Mouse (Mus musculus): ENCODE results near the gene Kcnk4.

Gene Kcnk4

DNA sequence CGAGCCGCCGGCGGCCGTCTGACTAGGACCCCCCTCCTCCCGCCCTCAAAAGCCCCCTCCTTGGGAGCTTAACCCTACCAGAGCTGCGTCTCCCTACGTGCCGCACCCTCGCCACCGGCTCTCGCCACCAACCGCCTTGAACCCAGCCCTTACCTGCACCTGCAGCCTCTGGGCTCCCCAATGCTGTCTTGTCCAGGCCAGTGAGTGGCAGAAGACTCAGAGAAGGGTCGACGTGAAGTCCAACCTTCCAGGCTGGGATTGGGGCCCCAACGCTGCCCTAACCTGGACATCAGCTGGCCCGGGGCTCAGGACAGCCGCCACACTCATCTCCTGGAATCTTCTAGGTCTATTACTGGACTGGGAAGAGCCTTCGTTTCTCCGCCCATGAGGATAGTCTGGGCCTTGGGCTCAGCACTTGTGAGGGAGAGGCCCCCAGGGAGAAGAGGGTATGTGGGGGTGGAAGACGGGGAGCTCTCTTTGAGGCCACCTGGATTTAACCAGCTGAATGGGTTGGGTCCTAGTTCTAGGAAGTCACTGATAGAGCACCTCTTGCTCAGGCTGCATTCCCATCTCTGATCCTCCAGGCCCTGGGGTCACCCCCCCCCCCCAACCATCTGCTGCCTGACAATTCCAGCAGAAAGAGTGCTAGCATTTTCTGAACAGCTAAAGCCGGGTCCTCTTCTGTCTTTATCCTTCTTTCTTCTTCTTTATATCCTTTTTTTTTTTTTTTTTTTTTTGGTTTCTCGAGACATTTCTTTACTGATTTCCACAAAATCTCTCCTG lies at the start of gene Kcnk4:
Kcnk4 (minus strand) TSS at position 321 of the 783 bp plus-strand sequence.
- no peak for DNase-seq (ENCODE audit: low read depth)

- no peak for DNase-seq (ENCODE audit: low read depth)
Measured at GRCm38 (mm10) chr19:6983621-6984020, 49.3 kb upstream of the Kcnk4 start.

GRCm38 (mm10) chr19:6981465-6981864 lies 47.1 kb upstream of the Kcnk4 start:
- no peak for DNase-seq (ENCODE audit: low read depth)

GRCm38 (mm10) chr19:6980381-6981093 lies 46.2 kb upstream of the Kcnk4 start, which contains the start of gene Fkbp2:
Gene Fkbp2 (minus strand): TSS chr19:6980501.
- peak; percentile 100 for DNase-seq (ENCODE audit: low read depth)

DNA sequence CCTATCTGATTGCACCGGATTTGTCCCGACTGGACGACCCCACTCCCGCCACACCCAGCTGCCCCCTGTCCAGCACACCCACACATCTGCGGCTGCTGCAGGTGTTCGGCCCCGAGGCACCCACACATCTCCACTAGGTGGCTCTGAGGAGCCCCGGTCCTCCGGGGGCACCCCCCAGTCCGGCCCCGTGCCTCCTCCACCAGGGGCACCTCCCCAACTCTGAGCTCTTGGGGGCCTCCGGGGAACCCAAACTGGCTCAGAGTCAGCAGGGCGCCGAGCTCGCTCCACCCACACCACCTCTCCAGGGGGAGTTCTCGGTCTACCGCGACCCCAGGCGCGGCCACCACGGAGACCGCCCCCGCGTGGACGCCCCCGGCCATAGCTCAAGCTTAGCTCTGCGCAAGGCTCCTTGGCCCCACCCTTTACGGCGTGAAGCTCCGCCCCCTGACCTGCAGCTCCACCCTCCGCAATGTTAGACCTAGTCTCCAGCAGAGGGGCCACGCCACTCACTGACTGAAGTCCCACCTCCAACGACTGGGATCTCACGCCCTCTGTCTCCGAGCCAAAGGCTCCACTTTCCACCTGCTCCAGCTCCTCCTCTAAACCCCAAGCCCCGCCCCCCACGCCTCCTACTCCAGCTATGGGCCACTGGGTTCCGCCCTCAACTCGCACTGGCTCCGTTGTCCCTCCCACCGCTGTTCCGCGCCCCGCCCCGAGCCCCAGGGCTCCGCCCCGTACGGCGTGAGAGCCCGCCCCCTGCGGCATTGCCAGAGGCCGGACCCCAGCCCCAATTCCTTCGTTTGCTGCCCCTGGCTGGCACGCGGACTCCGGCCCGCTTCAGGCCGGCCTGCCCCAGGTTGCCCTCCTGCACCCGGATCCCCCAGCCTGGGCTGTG lies 45.4 kb upstream of the Kcnk4 start:
- DNase-seq (ENCODE audit: low read depth) = peak; percentile 100

DNA sequence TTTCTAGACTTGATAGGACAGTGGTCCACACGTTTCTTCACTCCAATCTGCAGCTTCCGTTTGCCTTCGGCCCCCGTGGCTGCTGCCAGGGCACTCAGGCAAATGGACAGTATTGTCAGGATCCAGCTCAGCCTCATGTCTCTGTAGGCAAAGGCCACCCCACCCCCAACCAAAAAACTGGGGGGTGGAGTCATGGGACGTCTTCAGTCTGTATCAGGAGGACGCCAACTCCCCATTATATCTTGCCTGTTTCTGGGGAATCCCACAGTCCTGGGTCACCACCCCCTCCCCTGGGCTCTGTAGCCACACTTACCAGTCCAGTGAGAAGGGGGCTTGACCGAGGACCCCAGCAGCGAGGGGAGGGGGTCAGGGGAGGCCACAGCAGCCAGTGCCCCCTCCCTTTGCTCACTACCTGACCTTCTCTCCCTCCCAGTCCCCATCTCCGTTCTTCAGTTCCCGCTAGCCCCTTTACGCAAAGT lies 44.7 kb upstream of the Kcnk4 start:
- DNase-seq (ENCODE audit: low read depth) = peak; percentile 68

- no peak for DNase-seq (ENCODE audit: low read depth)
Measured at GRCm38 (mm10) chr19:6978639-6978974, 44.3 kb upstream of the Kcnk4 start.

DNA sequence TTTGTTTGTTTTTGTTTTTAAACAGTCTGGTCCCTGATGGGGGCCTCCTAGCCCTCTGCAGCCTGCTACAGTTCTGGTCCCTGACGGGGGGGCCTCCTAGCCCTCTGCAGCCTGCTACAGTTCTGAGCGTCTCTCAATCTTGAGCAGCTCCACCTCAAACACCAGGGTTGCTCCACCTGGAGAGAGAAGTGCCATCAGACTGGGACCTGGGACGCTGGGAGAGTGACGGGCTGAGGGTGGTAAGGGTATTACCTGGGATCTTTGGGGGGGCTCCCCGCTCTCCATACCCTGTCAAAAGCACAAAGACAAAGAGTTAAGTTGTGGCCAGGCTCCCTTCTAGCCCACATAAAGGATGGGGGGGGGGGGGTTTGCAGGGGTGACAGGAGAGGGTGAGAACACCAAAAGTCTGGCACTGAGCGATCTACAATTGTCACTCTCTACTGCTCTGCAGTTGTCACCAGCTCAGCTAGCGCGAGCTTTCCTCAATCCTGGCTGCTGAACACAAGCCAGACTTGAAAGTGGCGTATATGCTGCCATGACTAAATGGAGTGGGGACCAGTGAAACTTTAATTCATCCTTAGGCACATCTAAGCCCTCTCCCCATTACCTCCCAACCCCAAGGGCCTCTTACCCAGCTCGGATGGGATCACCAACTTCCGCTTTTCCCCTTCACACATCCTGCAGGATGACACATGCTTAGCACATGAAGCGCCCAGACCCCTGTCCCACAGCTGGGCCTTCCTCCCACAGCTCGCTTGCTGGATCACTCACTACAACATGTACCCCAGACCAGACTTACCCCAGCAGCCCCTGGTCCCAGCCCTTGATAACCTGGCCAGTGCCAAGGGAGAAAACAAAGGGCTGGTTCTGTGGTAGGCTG lies 43.7 kb upstream of the Kcnk4 start:
- DNase-seq (ENCODE audit: low read depth) = peak; percentile 15

DNA sequence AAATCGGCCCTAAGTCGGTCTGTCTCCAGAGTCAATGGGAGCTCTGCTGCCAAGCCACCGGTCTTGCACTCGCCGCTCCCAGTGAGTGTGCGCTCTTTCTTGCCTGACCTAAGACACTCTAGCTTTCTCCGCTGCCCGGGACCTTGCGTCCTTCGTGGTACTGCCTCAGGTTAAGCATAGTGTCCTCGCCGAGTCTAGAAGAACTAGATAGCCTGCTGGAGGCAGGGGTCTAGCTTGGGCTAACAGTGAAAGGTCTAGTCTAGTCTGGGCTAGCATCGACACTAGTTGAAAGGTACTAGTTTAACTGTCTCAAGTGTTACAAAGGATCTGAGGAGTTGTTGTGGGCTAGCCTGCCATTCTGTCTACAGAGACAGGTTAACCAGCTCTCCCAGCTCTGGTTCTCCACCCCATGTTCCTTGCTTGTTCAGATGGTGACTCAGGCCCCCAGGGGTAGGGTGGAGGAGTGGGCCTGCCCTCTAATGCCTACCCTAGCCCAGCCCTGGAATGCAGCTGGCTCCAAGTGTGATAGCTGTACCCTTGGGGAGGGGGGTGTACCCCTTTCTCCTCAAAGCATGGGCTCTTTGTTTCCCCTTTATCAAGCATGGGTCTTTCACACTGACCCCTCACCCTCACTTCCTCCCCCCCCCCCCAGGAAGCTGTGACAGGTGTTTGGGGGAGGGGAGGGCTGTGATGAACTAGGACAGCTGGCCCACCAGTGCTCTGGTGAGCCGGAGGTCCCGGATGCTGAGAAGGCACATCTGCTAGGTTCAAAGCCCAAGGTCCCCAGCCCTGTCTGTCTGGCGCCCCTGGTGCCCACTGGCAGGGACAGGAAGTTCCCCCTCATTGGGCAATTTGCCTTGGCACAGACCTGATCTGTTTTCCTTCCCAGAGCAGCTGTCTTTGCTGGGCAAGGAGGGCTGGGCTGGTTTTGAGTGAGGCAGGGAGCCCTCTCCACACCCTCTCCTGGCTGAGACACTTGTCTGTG lies 41.5 kb upstream of the Kcnk4 start, which contains the start of gene Plcb3:
Plcb3 (minus strand) TSS at position 934 of the 985 bp plus-strand sequence.
- DNase-seq (ENCODE audit: low read depth) = peak; percentile 74

DNA sequence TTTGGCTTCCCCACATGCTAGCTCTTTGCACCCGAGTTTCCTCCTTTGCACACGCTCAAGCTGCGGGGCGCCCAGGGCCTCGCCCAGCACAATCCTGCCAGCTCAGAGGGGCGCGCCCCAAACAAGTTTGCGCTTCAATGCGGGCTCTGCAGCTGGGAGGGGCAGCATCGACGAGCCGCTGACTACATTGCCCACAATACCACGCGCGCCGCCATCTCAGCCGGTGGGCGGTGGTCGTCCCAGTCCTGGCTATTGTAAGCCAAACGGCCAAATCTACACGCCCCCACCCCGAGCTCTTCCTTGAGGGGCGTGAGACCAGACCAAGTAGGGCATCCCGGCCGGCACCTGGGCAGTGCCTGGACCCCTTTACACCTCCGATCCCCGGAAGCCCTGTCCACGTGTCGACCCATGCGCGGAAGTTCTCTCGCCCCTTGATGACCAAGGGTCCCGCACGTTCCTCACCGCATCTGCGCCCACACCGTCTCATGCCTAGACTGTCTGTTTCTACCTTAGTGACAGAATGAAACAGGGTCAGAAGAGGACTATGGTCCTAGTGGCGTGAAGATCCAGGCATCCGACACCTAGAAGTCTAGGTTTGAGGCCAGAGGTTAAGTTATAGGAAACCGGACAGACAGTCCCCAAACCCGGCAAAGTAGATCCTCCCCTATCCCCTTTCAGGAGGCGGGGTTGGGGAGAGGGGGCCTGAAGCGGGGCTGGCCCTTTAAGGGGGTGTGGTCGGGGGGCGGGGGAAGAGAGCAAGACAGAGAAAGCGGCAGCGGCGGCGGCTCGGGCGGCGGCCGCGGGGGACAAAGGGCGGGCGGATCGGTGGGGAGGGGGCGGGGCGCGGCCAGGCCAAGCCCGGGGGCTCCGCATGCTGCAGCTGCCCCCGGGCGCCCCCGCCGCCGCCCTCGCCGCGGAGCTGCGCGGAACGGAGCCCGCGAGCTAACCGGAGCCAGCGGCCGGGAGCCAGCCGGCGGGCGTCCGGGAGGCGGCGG lies 40.2 kb upstream of the Kcnk4 start, which contains the start of gene Ppp1r14b:
Ppp1r14b (plus strand) TSS at position 758 of the 995 bp plus-strand sequence.
- DNase-seq (ENCODE audit: low read depth) = peak; percentile 88

DNA sequence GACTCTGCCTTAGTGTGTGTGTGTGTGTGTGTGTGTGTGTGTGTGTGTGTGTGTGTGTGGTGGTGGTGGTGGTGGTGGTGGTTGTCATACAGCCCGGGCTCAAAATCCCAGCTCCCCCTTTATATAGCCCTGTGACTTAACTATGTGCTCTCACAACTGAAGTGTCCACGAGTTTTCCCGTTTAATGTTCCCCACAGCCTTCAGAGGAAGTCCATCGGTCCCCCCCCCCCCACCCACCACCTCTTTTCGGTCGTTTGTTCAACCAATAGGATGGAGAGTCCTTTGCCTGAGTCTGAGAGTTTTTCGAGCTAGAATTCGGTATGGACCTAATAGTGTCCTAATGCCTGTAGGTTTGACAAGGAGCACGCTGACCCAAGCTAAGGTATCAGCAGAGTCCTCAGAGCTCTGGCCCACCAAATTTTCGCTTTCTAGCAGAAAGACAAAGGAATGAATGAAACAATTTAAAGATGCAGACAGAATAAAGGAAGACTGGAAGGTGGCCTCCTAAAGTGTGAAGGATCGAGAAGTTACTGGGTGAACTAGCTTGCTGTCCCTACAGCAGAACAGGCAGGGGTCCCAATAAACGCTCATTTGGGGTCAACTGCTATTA lies 39.4 kb upstream of the Kcnk4 start:
- DNase-seq (ENCODE audit: low read depth) = no peak

- DNase-seq (ENCODE audit: low read depth) = no peak
Measured at GRCm38 (mm10) chr19:6972247-6972917, 38.1 kb upstream of the Kcnk4 start.

GRCm38 (mm10) chr19:6971644-6972043 lies 37.3 kb upstream of the Kcnk4 start:
- DNase-seq (ENCODE audit: low read depth) = no peak

DNA sequence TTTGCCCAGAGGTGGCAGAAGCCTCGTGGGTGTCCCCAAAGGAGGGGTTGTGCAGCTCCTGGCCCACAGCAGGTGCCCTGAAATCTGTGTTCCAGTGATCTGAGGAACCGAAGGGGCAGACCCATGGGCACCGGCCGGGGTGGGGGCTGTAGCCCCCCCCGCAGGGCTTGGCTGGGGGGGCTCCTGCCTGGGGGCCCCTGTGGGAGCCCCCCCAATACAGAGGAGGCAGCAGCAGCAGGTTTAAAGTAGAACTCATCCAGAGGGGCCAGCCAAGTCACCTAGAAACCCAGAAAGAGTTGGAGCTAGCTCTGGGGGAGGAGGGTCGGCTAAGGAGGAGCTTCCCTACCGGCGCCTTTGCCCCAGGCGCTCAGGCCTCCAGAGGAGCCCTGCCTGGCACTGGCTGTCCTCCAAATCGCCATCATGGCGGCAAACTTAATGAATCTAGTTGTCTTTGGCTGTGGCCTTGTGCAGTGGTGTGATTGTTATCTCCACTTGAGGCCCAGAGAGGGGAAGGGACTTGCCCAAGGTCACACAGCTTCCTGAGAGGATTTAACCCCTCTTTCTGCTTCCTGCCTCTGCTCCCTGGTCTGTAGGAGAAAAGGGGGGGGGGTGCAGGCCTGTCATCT lies 36.3 kb upstream of the Kcnk4 start:
- peak; percentile 73 for DNase-seq (ENCODE audit: low read depth)

DNA sequence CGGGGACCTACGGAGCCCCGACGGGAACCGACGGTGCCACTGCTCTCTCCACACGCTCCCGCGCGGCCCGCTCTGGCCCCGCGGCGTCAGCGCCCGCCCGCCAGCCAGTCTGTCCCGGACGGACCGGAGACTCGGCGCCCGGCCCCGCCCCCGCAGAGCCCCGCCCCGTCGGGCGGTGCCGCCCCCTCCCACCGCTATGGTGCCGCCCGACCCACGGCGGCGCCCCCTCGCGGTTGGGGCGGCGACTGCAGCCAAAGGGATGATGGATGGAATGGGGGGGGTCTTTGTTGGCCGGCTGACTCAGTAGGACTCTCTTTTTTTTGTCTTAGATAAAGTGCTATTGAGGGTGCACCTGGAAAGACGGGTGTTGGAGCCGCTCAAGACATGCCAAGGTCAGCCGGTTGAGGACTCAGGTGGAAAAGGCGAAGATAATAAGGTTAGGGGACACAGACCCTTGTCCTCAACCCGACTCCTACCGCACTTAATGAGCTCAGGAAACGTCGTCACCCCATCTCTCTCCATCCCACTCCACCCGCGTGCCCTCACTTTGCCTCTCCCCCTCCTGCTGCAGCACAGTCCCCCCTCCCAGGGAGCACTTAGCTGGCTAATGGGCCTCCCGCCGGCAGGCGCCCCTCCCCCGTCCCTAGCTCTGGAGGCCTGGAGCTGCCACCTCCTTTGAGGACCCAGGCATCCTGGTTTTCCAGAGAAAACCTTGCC lies 35.5 kb upstream of the Kcnk4 start:
- peak; percentile 89 for DNase-seq (ENCODE audit: low read depth)

- no peak for DNase-seq (ENCODE audit: low read depth)
Measured at GRCm38 (mm10) chr19:6969291-6969664, 35.0 kb upstream of the Kcnk4 start.

Data from induced T-regulatory cell, adult 2 months (primary cell).